Mouse (Mus musculus) layer of hippocampus, adult 8-10 months (tissue): ENCODE data around the gene L1cam. TPM values are rescaled to one million over a fixed set of nuclear protein-coding genes. Genes with fewer than 3 reads are reported as not detected.

Experiments
- DNase-seq, 2 experiments: peaks; one replicate each; pipeline ENCODE4 v3.0.0; 2022; ENCODE audit warnings: low spot score in 2 of 2
- total RNA-seq, 4 experiments: library from RNA; stranded (reverse); gene quantifications; 2 replicates each; pipeline ENCODE4 v1.2.4; 2022

Gene L1cam
- total RNA-seq, 4 experiments from 2014 or later, result 117 to 151 (median 128) TPM

DNA sequence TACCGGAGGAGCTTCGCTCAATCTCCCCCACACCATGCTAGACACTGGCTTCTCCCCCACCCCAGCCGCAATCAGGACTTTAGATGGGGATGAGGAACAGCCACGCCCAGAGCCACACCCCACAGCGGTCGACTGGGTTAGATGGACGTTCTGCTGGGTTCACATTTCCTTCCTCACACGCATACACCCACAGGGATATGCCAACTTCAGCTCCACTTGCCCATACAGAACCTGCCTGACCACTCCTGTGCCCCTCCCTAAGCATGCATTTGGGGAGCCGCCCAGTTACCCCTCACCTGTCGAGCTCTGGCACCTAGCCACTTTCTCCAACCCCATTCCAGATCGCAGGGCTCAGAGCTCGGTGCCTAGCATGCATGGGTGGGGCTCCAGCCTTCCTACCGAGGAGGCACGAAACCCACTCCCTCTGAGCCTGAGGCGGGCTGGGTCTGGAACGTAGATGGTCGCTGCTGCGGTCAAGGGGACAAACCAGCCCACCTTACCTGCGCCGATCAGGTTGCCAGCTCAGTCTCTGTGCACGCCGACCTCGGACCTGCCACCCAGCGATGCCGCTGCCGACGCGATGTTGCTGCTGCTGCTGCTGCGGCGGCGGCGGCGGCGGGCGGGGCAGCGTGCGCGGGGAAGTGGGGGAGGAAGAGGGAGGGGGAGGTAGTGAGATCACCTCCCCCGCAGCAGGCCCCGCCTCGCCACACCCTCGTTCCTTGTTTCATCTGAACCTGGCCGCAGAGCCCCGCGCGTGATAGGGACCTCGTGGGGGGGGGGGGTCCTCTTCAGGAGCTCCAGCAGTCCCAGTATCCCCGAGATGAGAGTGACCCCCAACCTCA, 15.5 kb downstream of the L1cam start:
- peak in 1 of 2 experiments; percentile 7 for DNase-seq

GRCm38 (mm10) chrX:73877014-73877413, 18.9 kb downstream of the L1cam start:
- no peak for DNase-seq

DNA sequence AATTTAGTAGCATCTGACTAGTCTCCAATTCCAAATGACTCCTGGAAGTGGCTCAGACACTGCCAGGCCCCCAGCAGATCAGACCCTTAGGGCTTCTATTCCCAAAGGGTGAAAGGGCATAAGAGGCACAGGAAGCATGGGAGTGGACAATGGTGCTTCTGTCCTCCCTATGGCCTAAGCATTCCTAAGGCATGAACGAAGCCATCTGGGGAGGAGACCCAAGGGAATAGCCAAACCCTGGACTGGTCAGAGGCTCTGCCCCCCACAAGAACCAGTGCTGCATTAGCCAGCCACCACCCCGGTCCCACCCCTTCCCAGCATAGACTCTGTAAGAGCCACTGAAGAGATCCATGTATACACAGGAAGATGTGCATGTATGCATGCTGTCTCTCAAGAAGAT, 20.0 kb downstream of the L1cam start:
- DNase-seq, result no peak

DNA sequence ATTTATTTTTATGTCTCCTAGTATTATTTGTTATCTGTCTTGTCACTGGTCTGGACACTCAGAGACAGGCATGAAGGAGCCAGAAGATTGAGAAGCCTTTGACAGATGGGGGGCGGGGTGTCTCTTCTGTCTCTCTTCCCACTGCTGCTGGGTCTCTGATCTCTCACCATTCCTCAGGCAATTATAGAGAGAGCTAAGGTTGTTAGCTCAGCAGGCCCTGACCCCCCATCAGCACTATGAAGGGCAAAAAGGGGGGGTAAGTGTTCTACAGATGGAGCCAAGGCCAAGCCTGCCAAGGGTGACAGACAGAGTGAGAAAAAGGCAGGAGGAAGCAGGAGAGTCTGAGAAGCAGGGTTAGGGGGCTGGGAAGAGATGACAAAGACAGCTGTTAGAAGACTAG, 23.9 kb downstream of the L1cam start:
- DNase-seq, result no peak

GRCm38 (mm10) chrX:73871474-73871873, 24.4 kb downstream of the L1cam start:
- no peak for DNase-seq

- DNase-seq, result no peak
These were observed 26.6 kb downstream of the L1cam start for GRCm38 (mm10) chrX:73869334-73869733.

DNA sequence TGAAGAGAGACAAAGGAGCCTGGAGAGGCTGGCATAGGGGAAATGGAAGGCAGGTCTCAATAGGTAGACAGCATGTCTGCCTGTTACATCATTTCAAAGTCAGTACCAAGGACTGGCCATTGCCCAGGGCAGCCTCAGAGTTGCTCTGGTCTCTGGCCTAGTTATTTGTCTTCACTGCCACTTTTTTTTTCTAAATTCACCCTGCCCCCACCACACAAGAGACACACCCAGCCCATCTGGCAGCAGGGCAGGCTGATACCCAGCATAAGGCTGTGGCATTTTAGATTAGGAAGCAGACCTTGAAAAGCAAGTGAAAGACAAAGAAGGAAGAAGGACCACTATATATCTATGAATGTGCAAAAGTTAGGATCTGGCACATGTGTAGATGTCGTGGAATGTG, 28.1 kb downstream of the L1cam start:
- DNase-seq, result no peak

GRCm38 (mm10) chrX:73867256-73867655, 28.6 kb downstream of the L1cam start:
- DNase-seq, result peak in 1 of 2 experiments; percentile 8

GRCm38 (mm10) chrX:73864692-73865091, 31.2 kb downstream of the L1cam start:
- no peak for DNase-seq

GRCm38 (mm10) chrX:73855087-73855408, 40.9 kb downstream of the L1cam start:
- DNase-seq, result no peak

DNA sequence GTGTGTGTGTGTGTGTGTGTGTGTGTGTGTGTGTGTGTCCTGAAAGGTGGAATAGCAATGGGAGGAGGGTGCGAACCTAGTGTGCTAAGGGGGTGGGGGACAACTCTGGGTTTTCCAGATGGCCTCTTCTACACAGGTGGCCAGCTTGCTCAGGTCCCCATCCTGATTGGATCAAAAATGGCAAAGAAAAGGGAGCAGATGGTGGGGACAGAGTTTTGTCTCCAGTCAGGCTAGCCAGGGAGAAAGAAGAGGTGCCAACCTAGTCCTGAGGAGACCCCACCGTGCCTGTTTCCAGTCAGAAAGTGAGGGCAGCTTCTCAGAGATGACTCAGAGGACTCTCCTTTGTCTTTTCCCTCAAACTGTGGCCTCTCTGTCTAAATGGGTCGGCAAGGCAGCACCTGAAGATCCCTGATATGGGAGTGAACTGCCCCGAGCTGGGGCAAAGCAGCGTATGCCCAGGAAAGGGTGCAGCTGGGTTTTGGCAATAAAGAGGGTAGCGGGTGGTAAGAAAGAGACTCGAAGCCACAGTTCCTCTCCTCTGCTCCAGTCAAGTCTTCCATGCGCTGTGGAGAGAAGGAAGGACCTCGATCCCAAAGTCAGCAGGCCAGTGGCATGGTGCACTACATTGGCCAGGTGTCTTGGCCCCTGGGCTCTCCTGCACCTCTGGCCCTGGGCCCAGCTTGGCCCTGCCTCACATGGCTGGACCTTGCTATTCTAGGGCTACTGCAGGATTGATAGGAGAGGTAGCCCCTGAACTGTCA, 41.4 kb downstream of the L1cam start:
- DNase-seq, result no peak

DNA sequence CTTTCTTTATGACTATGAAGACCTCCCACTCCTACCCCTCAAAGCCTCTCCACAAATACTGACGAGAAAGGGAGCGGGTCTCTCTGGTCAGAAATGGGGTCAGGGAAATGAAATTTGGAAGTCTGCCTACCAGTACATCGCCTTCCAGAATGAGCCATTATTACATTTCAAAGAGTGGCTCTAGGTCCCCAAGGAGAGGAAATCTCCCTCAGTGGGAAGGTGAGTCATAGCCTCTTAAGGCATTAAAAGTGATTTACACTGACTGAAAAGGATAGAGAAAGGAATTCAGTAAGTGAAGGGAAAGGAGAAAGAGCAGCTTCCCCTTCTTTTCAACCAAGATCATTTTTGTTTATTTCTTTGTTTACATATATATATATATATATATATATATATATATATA, 59.2 kb downstream of the L1cam start:
- no peak for DNase-seq

DNA sequence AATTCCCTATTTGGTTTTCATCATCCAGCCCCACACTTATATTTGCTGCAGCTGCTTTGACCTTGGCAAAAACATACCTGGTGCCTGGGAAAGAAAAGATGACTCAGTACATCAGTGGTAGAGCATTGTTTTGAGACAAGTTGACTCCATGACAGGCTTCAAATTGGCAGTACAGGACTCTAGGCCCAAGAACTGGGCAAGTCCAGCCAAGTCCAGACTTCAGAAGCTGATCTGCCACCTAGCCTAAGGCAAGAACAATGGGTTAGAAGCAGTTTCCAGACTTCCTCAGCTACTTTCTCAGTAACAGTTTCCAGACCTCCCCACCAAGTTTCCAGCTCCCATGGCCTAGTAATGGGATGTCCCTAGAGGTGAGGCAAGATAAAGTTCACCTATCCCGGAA, 60.2 kb downstream of the L1cam start:
- DNase-seq, result no peak

DNA sequence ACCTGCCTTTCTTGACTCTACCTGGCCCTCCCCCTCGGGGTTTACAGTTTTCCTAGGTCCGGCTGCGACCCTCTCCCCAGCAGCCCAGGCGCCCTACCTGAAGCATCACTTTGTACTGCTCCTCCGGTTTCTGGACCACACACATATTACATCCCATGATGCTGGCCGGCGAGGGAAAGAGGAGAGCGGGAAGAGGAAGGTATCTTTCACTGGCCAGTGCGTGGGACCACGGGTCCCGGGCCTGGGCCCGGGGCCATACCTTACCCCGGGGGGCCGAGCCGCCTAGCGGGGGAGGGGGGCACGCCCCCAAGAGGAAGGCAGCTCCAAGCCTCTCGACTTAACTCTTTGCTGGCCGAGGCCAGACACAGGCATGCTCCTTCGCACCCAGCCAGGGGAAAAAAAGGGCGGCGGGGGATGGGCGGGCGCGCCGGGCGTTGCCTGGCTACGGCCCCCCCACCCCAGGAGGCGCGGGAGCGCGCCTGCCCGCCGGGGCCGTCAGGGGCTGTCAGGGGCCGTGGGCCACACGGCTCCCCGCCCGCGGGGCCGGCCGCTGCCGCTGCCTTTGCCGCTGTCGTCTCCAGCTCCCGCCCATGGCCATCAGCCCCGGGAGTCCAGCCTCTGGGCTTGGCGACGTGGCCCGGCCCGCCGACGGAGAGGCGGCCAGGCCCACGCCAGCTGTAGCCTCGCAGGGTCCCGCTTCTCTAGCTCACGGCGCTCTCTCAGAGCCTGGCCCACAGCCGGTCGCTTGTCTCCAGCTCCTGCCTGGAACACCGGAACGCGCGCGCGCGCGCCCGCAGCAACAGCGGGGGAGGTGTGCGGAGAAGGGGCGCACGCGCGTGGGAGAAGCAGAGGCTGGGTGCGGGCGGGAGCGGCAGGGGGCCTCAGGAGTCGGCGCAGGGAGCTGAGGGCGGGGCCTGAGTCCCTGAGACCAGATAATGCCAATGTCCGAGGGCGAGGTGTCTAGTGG, 71.4 kb downstream of the L1cam start, which contains the start of gene Pdzd4:
Pdzd4 (minus strand) TSS at position 785 of the 967 bp plus-strand sequence.
- DNase-seq, result peak; percentile 14 to 35

DNA sequence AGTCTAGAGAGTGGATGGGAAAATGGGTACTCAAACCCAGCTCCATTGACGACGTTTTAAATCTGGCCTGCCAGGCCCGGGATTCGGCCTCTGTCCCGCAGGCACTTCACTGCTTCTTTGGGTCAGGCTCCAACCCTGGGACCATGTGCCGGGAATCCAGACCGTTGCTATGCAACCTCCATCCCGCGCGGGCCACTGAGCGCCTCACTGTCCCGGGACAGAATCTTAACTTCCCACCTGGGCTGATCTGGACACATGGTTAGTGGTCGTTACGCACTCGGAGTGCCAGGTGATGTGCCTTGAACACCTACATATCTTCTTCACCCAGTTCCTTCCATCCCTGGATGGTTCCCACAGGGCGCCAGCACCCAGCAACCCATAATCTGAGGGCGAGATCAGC, 72.2 kb downstream of the L1cam start:
- DNase-seq, result no peak

- no peak for DNase-seq
These were observed 79.2 kb downstream of the L1cam start for GRCm38 (mm10) chrX:73816596-73817314.

DNA sequence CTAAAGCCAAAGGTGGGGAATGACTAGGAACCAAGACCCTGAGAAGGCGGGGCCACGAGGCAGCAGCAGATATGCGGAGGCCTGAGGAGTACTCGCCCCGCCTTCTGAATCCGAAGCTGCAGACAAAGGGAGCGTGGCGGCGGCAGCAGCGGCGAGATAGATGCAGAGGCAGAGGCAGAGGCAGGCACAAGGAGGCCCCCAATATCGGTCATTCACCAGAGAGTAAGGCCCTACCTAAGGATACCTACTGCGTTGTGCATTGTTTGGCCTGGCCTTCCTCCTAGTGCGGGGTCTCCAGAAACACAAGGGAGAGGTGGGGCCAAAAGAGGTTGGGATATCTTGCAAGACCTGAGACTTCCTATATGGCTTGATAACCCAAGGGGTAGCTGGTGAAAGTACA, 80.8 kb downstream of the L1cam start:
- no peak for DNase-seq

- DNase-seq, result no peak
These were observed 90.1 kb downstream of the L1cam start for GRCm38 (mm10) chrX:73805814-73806213.
